Mouse (Mus musculus): Measurements from ENCODE around the gene Syt9. TPM values are rescaled to one million over a fixed set of nuclear protein-coding genes. Genes with fewer than 3 reads are reported as not detected.

The Syt9 gene
- polyA plus RNA-seq, 1 experiment from 2014 or later: 4.9 TPM

- Histone ChIP-seq H3K27ac (no peak overlapping the region), H3K4me3 (replicated peaks) (no peak overlapping the region), H3K4me1 (replicated peaks) (no peaks in the 10 kb centered on the region), H3K4me2 (replicated peaks) (no peak overlapping the region), H3K36me3 (no peaks in the 10 kb centered on the region), H3K27me3 (no peaks in the 10 kb centered on the region), H3K9ac (replicated peaks) (no peak overlapping the region), H3K9me3 (no peaks in the 10 kb centered on the region)
- no peak for ATAC-seq
- WGBS: 93% methylated on average over 15 of the region's 15 CpGs
Observed at GRCm38 (mm10) chr7:107400061-107400799, 29.7 kb downstream of the Syt9 start.

GRCm38 (mm10) chr7:107403261-107403660 is 32.7 kb downstream of the Syt9 start:
- WGBS: 89% methylated on average over 3 of the region's 3 CpGs
- Histone ChIP-seq H3K27ac (no peak overlapping the region), H3K4me2 (replicated peaks) (no peak overlapping the region), H3K36me3 (no peaks in the 10 kb centered on the region), H3K27me3 (no peaks in the 10 kb centered on the region), H3K9ac (replicated peaks) (no peak overlapping the region), H3K9me3 (no peaks in the 10 kb centered on the region), H3K4me1 (replicated peaks) (no peaks in the 10 kb centered on the region), H3K4me3 (replicated peaks) (no peak overlapping the region)
- ATAC-seq: no peak

DNA sequence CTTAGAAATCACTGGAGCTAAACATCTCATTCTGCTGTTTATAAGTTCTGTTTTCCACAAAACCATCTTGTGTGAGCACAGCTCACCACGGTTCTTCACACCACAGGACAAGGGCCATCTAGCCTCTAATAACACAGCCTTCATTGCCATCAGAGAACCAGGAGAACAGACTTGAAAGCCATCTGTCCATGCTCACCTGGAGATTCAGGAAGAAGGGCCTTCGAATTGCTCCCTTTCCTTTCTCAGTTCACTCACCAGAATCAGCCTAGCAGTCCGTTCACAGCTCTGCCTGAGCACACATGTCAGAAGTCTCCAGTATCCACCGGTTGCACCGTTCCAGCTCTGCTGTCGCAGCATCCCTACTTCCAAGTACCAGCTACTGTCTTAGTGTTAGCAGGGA is 44.4 kb downstream of the Syt9 start:
- Histone ChIP-seq H3K4me2 (replicated peaks) (no peak overlapping the region), H3K36me3 (no peaks in the 10 kb centered on the region), H3K27me3 (no peaks in the 10 kb centered on the region), H3K9ac (replicated peaks) (no peak overlapping the region), H3K4me1 (replicated peaks) (no peaks in the 10 kb centered on the region), H3K9me3 (no peaks in the 10 kb centered on the region), H3K4me3 (replicated peaks) (no peak overlapping the region), H3K27ac (no peak overlapping the region)
- ATAC-seq: no peak
- 93% methylated on average over 6 of the region's 6 CpGs for WGBS

GRCm38 (mm10) chr7:107417043-107417850 is 46.7 kb downstream of the Syt9 start:
- no peaks in the 10 kb centered on the region for H3K4me1 ChIP-seq (replicated peaks)
- no peak overlapping the region for H3K4me3 ChIP-seq (replicated peaks)
- H3K9me3 ChIP-seq: no peaks in the 10 kb centered on the region
- H3K27me3 ChIP-seq: no peaks in the 10 kb centered on the region
- 84% methylated on average over 3 of the region's 3 CpGs for WGBS
- no peak overlapping the region for H3K9ac ChIP-seq (replicated peaks)
- no peak for ATAC-seq
- H3K4me2 ChIP-seq (replicated peaks): no peak overlapping the region
- H3K27ac ChIP-seq: no peak overlapping the region
- H3K36me3 ChIP-seq: no peaks in the 10 kb centered on the region

- H3K27ac ChIP-seq: no peak overlapping the region
- whole genome bisulfite sequencing: 93% methylated on average over 3 of the region's 3 CpGs
- no peaks in the 10 kb centered on the region for H3K9me3 ChIP-seq
- H3K4me2 ChIP-seq (replicated peaks): no peak overlapping the region
- H3K36me3 ChIP-seq: no peaks in the 10 kb centered on the region
- H3K4me3 ChIP-seq (replicated peaks): no peak overlapping the region
- H3K9ac ChIP-seq (replicated peaks): no peak overlapping the region
- ATAC-seq: no peak
- no peaks in the 10 kb centered on the region for H3K27me3 ChIP-seq
- H3K4me1 ChIP-seq (replicated peaks): no peaks in the 10 kb centered on the region
Observed at GRCm38 (mm10) chr7:107437381-107437780, 66.9 kb downstream of the Syt9 start.

- no peaks in the 10 kb centered on the region for H3K4me1 ChIP-seq (replicated peaks)
- H3K9me3 ChIP-seq: no peaks in the 10 kb centered on the region
- H3K36me3 ChIP-seq: no peaks in the 10 kb centered on the region
- no peak overlapping the region for H3K4me2 ChIP-seq (replicated peaks)
- H3K4me3 ChIP-seq (replicated peaks): no peak overlapping the region
- H3K9ac ChIP-seq (replicated peaks): no peak overlapping the region
- ATAC-seq: no peak
- H3K27ac ChIP-seq: no peak overlapping the region
- no peaks in the 10 kb centered on the region for H3K27me3 ChIP-seq
Observed at GRCm38 (mm10) chr7:107444579-107444978, 74.1 kb downstream of the Syt9 start.

DNA sequence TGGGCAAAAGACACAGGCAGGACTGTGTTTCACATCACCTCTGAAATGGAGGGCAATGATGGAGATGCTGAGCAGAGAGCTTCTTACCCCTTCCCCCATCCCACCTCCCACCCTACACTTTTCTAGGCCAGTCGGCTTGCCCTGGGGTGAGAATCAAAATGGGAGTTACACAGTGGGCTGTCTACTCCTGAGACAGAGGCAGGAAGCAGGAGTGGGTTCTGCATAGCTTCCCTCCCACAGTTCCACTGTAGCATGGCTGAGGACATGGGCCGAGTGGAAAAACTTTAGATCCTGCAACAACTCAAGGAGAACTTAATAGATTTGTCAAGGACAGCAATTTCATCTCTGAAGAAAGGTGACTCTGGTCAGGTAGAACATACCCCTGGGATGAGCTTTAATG is 84.1 kb downstream of the Syt9 start:
- H3K27ac ChIP-seq: no peak overlapping the region
- WGBS: 84% methylated on average over 2 of the region's 2 CpGs
- no peaks in the 10 kb centered on the region for H3K4me1 ChIP-seq (replicated peaks)
- ATAC-seq: 0 out of 2 replicates have a peak, but pooled peaks have one; percentile 37
- H3K9me3 ChIP-seq: no peaks in the 10 kb centered on the region
- H3K27me3 ChIP-seq: no peaks in the 10 kb centered on the region
- no peak overlapping the region for H3K9ac ChIP-seq (replicated peaks)
- H3K4me3 ChIP-seq (replicated peaks): no peak overlapping the region
- H3K4me2 ChIP-seq (replicated peaks): no peak overlapping the region
- no peaks in the 10 kb centered on the region for H3K36me3 ChIP-seq

DNA sequence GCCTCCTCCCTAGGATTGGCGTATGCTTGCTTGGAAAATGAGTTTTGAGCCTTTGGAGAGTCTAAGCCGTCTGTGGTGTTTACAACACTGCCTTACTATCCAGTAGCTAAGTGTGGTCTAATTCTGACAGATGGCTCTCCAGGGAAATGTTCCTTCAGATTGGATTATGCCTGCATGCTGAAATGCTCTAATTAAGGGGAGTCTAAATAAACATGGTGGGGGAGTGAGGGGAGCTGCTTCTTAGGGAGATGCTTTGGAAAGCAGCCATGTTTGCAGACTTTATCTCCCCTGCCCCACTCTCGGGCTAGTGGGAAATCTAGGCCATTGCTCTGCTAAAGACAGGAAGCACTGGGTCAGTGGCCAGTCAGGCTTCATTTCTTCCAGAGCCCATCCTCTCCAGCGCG is 84.6 kb downstream of the Syt9 start:
- 65% methylated on average over 5 of the region's 5 CpGs for WGBS
- Histone ChIP-seq H3K4me3 (replicated peaks) (no peak overlapping the region), H3K4me2 (replicated peaks) (no peak overlapping the region), H3K9me3 (no peaks in the 10 kb centered on the region), H3K4me1 (replicated peaks) (no peaks in the 10 kb centered on the region), H3K27ac (no peak overlapping the region), H3K27me3 (no peaks in the 10 kb centered on the region), H3K36me3 (no peaks in the 10 kb centered on the region), H3K9ac (replicated peaks) (no peak overlapping the region)
- peak; percentile 62 for ATAC-seq

DNA sequence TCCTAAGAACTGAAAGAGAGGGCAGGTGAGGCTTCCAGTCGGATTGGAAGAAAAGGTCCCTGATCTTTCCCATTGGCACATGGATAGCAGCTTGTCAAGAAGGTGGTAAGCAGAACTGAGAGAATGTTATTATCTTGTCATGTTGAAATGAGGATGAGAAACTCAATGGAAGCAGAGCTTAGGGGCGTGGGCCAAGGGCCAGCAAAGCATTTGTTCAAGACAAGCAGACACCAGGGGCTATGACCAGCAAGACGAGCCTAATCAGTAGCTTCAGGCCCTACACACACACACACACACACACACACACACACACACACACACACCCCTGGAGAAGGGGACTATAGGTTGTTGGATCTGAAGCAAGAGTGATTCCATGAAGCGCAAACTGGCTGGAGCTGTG is 90.6 kb downstream of the Syt9 start:
- 89% methylated on average over 4 of the region's 4 CpGs for WGBS
- Histone ChIP-seq H3K9ac (replicated peaks) (no peak overlapping the region), H3K4me3 (replicated peaks) (no peak overlapping the region), H3K9me3 (no peaks in the 10 kb centered on the region), H3K4me1 (replicated peaks) (no peaks in the 10 kb centered on the region), H3K36me3 (no peaks in the 10 kb centered on the region), H3K27ac (no peak overlapping the region), H3K4me2 (replicated peaks) (no peak overlapping the region), H3K27me3 (no peaks in the 10 kb centered on the region)
- ATAC-seq: no peak

- no peaks in the 10 kb centered on the region for H3K36me3 ChIP-seq
- H3K4me3 ChIP-seq (replicated peaks): no peak overlapping the region
- no peak overlapping the region for H3K27ac ChIP-seq
- no peak overlapping the region for H3K9ac ChIP-seq (replicated peaks)
- H3K27me3 ChIP-seq: no peaks in the 10 kb centered on the region
- 76% methylated on average over 1 of the region's 1 CpGs for WGBS
- H3K4me1 ChIP-seq (replicated peaks): no peaks in the 10 kb centered on the region
- H3K9me3 ChIP-seq: no peaks in the 10 kb centered on the region
- H3K4me2 ChIP-seq (replicated peaks): no peak overlapping the region
- ATAC-seq: no peak
Observed at GRCm38 (mm10) chr7:107461699-107462440, 91.3 kb downstream of the Syt9 start.

GRCm38 (mm10) chr7:107462962-107463361 is 92.4 kb downstream of the Syt9 start:
- Histone ChIP-seq H3K4me1 (replicated peaks) (no peaks in the 10 kb centered on the region), H3K9me3 (no peaks in the 10 kb centered on the region), H3K27me3 (no peaks in the 10 kb centered on the region), H3K4me2 (replicated peaks) (no peak overlapping the region), H3K36me3 (no peaks in the 10 kb centered on the region), H3K4me3 (replicated peaks) (no peak overlapping the region), H3K9ac (replicated peaks) (no peak overlapping the region), H3K27ac (no peak overlapping the region)
- ATAC-seq: no peak
- WGBS: 79% methylated on average over 3 of the region's 3 CpGs

DNA sequence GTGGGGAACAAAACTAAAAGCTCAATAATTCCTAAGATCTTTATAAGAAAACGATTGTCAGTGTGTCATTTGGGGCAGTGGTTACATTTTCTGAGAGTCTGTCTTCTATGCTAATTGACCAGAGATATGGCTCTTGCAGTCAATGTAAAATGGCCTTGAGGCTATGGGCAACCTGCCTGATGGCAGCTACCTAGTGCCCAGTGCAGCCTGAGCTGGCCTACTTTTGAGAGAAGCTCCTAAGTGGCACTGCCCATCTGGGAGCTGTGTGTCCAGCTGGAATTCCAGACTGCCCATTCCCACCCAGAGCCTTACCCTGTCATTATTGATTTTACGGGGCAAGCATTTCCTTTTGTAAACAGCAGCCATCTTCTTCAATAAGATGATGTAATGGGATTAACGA is 94.6 kb downstream of the Syt9 start:
- no peaks in the 10 kb centered on the region for H3K27me3 ChIP-seq

More for the DNA sequence above, 94.6 kb downstream of the Syt9 start:
- Histone ChIP-seq H3K4me1 (replicated peaks) (no peaks in the 10 kb centered on the region), H3K9me3 (no peaks in the 10 kb centered on the region), H3K4me3 (replicated peaks) (no peak overlapping the region), H3K36me3 (no peaks in the 10 kb centered on the region), H3K4me2 (replicated peaks) (no peak overlapping the region), H3K9ac (replicated peaks) (no peak overlapping the region), H3K27ac (no peak overlapping the region)
- no peak for ATAC-seq
- WGBS: 86% methylated on average over 3 of the region's 3 CpGs

All from midbrain, embryonic 13.5 days (tissue).